Mouse (Mus musculus) erythroblast, embryonic 14.5 days (primary cell): Measurements from ENCODE around the gene Cdk14. TPM values are rescaled to one million over a fixed set of nuclear protein-coding genes. Genes with fewer than 3 reads are reported as not detected.
A peak's percentile ranks its signal among the peaks of the same experiment; 100 is the strongest.

Experiments used
- H3K27me3 ChIP-seq: 2 replicates; pipeline ENCODE4 v1.6.1; 2012; ENCODE audit warnings: inconsistent platforms; ENCODE audit not compliant: control insufficient read depth
- H3K36me3 ChIP-seq: 2 replicates; pipeline ENCODE4 v1.6.1; 2012; ENCODE audit warnings: mild to moderate bottlenecking, inconsistent platforms; ENCODE audit not compliant: control insufficient read depth
- H3K4me1 ChIP-seq: 2 replicates; pipeline ENCODE4 v1.6.1; 2012; ENCODE audit warnings: inconsistent platforms; ENCODE audit not compliant: control insufficient read depth
- H3K4me3 ChIP-seq: replicated peaks from 2 replicates; pipeline ENCODE3; 2012; ENCODE audit warnings: moderate library complexity, mild to moderate bottlenecking, inconsistent platforms
- H3K9me3 ChIP-seq: 2 replicates; pipeline ENCODE4 v1.6.1; 2012; ENCODE audit warnings: low read length, inconsistent platforms, mixed read lengths; ENCODE audit not compliant: control insufficient read depth
- GATA1 ChIP-seq: IDR thresholded peaks from 2 replicates; pipeline ENCODE4 v1.6.1; 2012; ENCODE audit warnings: low read length, inconsistent platforms, mixed read lengths
- TAL1 ChIP-seq: IDR thresholded peaks from 3 replicates; pipeline ENCODE4 v1.6.1; 2012; ENCODE audit warnings: low read length, inconsistent platforms, mixed read lengths
- polyA plus RNA-seq: library from polyadenylated mRNA; stranded (reverse); fragments of >175 nt; gene quantifications from 2 replicates; pipeline ENCODE4 v1.2.3, GENCODE M21; 2012

The Cdk14 gene
- polyA plus RNA-seq, 1 experiment: not detected

- Histone ChIP-seq H3K4me3 (no peak overlapping the region), H3K9me3 (no peaks in the 10 kb centered on the region), H3K36me3 (no peaks in the 10 kb centered on the region), H3K27me3 (no peaks in the 10 kb centered on the region), H3K4me1 (peaks cover 16% of the 10 kb centered on the region)
- no peak for TF ChIP-seq TAL1
- TF ChIP-seq GATA1: no peak
Measured at GRCm38 (mm10) chr5:5189590-5189989, 230.5 kb downstream of the Cdk14 start.

DNA sequence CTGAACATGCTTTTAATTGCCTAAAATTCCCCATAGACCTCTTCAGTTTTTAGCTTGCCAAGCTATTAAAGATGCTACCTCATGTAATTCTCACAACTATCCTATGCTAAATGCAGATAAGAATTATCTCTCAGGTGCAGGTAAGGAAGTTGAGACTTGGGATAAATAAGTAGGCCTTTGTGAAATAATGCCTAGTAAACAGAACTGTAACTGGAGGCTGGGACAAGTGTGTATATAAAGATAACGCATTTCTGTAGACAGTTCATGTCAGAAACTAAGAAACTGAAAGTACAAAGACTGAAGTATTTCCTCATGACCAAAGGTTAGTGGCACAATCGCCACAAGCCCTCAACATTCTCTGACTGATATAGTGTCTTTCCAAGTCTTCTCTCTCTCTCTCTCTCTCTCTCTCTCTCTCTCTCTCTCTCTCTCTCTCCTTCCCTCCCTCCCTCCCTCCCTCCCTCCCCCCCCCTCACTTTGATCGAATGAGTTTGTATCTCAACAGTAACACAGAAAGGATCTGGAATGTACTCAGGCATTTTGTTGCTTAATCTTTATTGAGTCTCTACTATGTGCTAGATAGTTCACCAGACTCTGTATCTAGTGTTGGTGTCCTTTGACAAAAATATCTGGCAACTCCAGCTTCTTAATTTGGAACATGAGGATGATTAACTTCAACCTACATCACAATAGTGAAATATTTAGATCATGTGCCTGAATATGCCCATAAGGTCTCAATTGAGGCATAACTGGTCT, 233.9 kb downstream of the Cdk14 start:
- H3K36me3 ChIP-seq: no peaks in the 10 kb centered on the region
- H3K9me3 ChIP-seq: no peaks in the 10 kb centered on the region
- H3K4me1 ChIP-seq: peaks cover 16% of the 10 kb centered on the region
- no peaks in the 10 kb centered on the region for H3K27me3 ChIP-seq
- TF ChIP-seq GATA1 (no peak), TAL1 (peak; percentile 15; the same call in 2 of the 3 replicates)
- no peak overlapping the region for H3K4me3 ChIP-seq

GRCm38 (mm10) chr5:5185521-5185920, 234.6 kb downstream of the Cdk14 start:
- Histone ChIP-seq H3K4me1 (peaks cover 15% of the 10 kb centered on the region), H3K36me3 (no peaks in the 10 kb centered on the region), H3K4me3 (no peak overlapping the region), H3K27me3 (no peaks in the 10 kb centered on the region), H3K9me3 (no peaks in the 10 kb centered on the region)
- TF ChIP-seq GATA1: no peak
- TF ChIP-seq TAL1: no peak

DNA sequence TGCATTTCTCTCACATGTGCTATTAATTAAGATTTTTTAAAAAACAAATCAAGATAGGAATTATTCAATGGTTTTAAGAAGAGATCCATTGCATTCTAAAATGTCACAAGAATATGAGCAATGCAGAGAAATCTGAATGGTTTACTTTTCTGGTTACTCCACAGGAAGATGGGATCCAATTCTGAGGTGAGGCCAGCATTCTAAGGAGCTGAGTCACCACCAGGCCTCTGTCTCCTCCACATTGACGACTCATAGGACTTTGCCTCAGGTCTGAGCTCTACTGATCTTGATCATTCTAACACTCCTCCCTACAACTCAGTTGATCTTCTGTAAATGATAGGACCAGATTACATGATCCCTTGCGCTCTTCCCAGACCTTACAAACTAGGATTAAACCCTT, 239.4 kb downstream of the Cdk14 start:
- Histone ChIP-seq H3K27me3 (no peaks in the 10 kb centered on the region), H3K4me1 (no peaks in the 10 kb centered on the region), H3K4me3 (no peak overlapping the region), H3K36me3 (no peaks in the 10 kb centered on the region), H3K9me3 (no peaks in the 10 kb centered on the region)
- TF ChIP-seq TAL1: no peak
- TF ChIP-seq GATA1: no peak

- Histone ChIP-seq H3K36me3 (no peaks in the 10 kb centered on the region), H3K9me3 (no peaks in the 10 kb centered on the region), H3K4me3 (no peak overlapping the region), H3K4me1 (no peaks in the 10 kb centered on the region), H3K27me3 (no peaks in the 10 kb centered on the region)
- TF ChIP-seq TAL1 (no peak), GATA1 (no peak)
Measured at GRCm38 (mm10) chr5:5180311-5180710, 239.8 kb downstream of the Cdk14 start.

DNA sequence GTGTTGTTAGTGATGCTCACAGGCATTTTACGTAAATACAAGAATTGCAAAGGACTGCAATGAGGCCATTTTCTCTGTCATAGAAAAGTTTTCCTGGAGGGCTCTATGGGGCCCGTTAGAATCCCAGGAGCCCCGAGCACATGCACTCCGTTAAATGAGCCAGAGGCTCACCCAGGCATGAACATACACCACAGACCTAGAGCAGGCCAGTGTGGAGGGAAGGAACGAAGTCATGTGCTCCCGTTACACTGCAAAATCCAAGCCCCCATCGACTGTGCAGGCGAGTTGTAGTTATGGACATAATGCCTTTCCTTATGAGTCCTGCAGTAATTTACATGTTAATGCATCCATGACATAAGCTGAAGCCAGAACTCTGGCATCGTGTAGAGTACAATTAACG, 244.1 kb downstream of the Cdk14 start:
- Histone ChIP-seq H3K36me3 (no peaks in the 10 kb centered on the region), H3K4me1 (no peaks in the 10 kb centered on the region), H3K4me3 (no peak overlapping the region), H3K9me3 (no peaks in the 10 kb centered on the region), H3K27me3 (no peaks in the 10 kb centered on the region)
- TF ChIP-seq GATA1 (no peak), TAL1 (no peak)

GRCm38 (mm10) chr5:5175611-5176010, 244.5 kb downstream of the Cdk14 start:
- Histone ChIP-seq H3K36me3 (no peaks in the 10 kb centered on the region), H3K9me3 (no peaks in the 10 kb centered on the region), H3K4me3 (no peak overlapping the region), H3K4me1 (no peaks in the 10 kb centered on the region), H3K27me3 (no peaks in the 10 kb centered on the region)
- TF ChIP-seq TAL1 (no peak), GATA1 (no peak)

GRCm38 (mm10) chr5:5175090-5175489, 245.0 kb downstream of the Cdk14 start:
- H3K27me3 ChIP-seq: no peaks in the 10 kb centered on the region
- H3K4me3 ChIP-seq: no peak overlapping the region
- H3K36me3 ChIP-seq: no peaks in the 10 kb centered on the region
- no peaks in the 10 kb centered on the region for H3K4me1 ChIP-seq
- TF ChIP-seq GATA1 (no peak), TAL1 (no peak)
- no peaks in the 10 kb centered on the region for H3K9me3 ChIP-seq

DNA sequence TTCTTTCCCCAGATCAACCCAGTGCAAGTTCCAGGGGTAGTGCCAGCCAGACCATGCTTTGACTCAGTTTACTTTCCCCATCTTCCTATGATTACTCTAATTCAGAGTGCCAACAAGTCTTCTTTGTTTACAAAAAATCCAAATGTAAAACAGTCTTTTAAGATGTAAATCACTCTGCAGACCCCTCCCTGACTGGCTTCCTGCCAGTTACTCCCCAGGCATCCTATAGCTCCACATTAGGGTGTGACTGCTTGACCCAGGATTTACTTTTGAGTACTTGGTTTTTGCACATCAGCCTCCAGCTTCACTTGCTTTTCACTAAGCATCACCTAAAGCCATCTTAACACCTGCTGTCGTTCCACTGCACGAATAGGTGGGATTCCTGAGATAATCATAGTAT, 254.0 kb downstream of the Cdk14 start:
- TF ChIP-seq GATA1 (no peak), TAL1 (no peak)
- Histone ChIP-seq H3K4me3 (no peak overlapping the region), H3K4me1 (no peaks in the 10 kb centered on the region), H3K9me3 (no peaks in the 10 kb centered on the region), H3K27me3 (no peaks in the 10 kb centered on the region), H3K36me3 (no peaks in the 10 kb centered on the region)

DNA sequence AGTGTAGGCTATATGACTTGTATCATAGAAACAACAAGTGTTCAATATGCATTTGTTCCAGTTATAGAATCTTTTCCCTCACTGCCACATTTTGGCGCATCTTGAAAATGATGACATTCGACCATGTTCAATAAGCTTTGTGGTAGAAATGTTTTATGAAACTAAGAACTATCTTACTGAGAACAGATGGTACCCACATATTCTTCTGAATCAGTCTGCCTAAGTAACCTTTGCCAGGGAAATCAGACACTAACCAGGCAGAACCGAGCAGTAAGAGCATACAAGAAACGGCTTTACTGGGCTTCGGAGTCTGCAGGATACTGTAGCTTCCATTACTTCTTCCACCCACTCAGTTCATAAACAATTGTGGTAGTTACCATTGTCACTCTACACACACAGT, 255.8 kb downstream of the Cdk14 start:
- Histone ChIP-seq H3K27me3 (no peaks in the 10 kb centered on the region), H3K4me1 (no peaks in the 10 kb centered on the region), H3K9me3 (no peaks in the 10 kb centered on the region), H3K4me3 (no peak overlapping the region), H3K36me3 (no peaks in the 10 kb centered on the region)
- no peak for TF ChIP-seq TAL1
- no peak for TF ChIP-seq GATA1
